Mouse (Mus musculus) G1E (cell line): Measurements from ENCODE around the gene Mnd1.

Experiments used
- CTCF ChIP-seq: IDR thresholded peaks from 2 replicates; pipeline ENCODE4 v1.5.1; 2012; ENCODE audit warnings: low read depth, low read length, inconsistent platforms, mixed read lengths
- GATA1 ChIP-seq: IDR thresholded peaks from 2 replicates; pipeline ENCODE4 v1.6.1; 2012; ENCODE audit warnings: borderline replicate concordance, low read length, inconsistent platforms, mixed read lengths
- POLR2AphosphoS5 ChIP-seq: IDR thresholded peaks from 2 replicates; pipeline ENCODE4 v1.6.1; 2012; ENCODE audit warnings: low read depth, low read length, inconsistent platforms; ENCODE audit not compliant: insufficient replicate concordance
- TAL1 ChIP-seq: conservative IDR thresholded peaks from 2 replicates; pipeline ENCODE4 v1.6.1; 2012; ENCODE audit warnings: low read depth, low read length, inconsistent platforms, mixed read lengths

DNA sequence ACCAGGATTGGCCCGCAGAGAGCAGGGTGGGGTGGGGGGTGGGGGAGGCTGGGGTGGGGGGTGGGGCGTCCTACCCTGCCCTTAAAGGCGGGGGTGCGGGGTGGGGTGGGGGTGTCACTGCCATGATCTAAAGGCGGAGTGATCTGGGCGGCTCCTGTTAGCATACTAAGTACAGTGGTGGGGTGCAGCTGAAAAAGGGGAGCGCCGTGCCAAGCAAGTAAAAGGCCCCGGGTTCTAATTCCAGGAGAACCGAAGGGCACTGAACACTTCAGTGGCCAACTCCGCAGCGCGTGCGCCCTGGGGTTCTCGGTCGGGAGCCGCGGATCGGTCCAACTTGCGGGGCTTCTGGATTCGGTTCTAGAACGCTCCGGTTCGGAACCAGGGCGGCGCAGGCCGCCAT, 440 bp downstream of the Mnd1 start:
- TF ChIP-seq CTCF = no peak
- TF ChIP-seq GATA1 = no peak
- TF ChIP-seq POLR2AphosphoS5 = no peak
- TF ChIP-seq TAL1 = no peak
